Mouse (Mus musculus): ENCODE measurements at regions not wholly inside any gene's neighbourhood (a gene's known extent, or its start where the extent isn't known, plus 50 kb on each side); places are given as distances from the start of the nearest gene placed in this dataset.

GRCm38 (mm10) chr1:42567640-42568039 lies 127.9 kb upstream of the Pou3f3 start:
- TF ChIP-seq POLR2A (IDR thresholded peaks at IDR 0.05; ENCODE audit: low read depth, low read length) (no peak), CTCF (IDR thresholded peaks at IDR 0.05; ENCODE audit: extremely low read depth, insufficient read length, insufficient replicate concordance, low read depth, low read length) (no peak)

Measured in small intestine, adult 2 months (tissue).